ENCODE assay signal across 9 mouse cellular contexts in genomic region chr2:180170151-180170805, GRCm38 (mm10). TPM values are rescaled to one million over a fixed set of nuclear protein-coding genes. Genes with fewer than 3 reads are reported as not detected.
DNase-seq lines count a peak whose midpoint lies in the region; ATAC-seq and TF ChIP-seq lines count a peak whose summit lies in the region.
"Had no signal": no experiment of that assay in that cellular context is flagged by ENCODE, and none has a peak within 500 bp of the region (broad histone marks: within the 10 kb centered on the region; RNA-seq: fewer than 3 reads in every experiment).

No protein-coding gene starts in this region.

- 89% methylated on average over 11 of the region's 11 CpGs for WGBS in kidney, embryonic 15.5 days
- 68% methylated on average over 11 of the region's 11 CpGs for WGBS in forebrain, postnatal 0 days
- WGBS in midbrain, embryonic 13.5 days, result 88% methylated on average over 11 of the region's 11 CpGs

- H3K9me3 ChIP-seq in kidney, embryonic 15.5 days (replicated peaks), result no peaks in the 10 kb centered on the region
- no peaks in the 10 kb centered on the region for H3K9me3 ChIP-seq in forebrain, postnatal 0 days (ENCODE audit: low read length)
- H3K9me3 ChIP-seq in midbrain, embryonic 13.5 days, result no peaks in the 10 kb centered on the region

- no peak for ATAC-seq in kidney, embryonic 15.5 days (replicated peaks; ENCODE audit: low FRiP score)
- no peak for ATAC-seq in forebrain, postnatal 0 days
- ATAC-seq in midbrain, embryonic 13.5 days, result no peak

- peak overlapping the region; percentile 98; the same call in 1 of the 2 replicates for H3K4me3 ChIP-seq in kidney, embryonic 15.5 days (replicated peaks)
- H3K4me3 ChIP-seq in forebrain, postnatal 0 days (ENCODE audit: low read depth, low read length), result no peak overlapping the region
- H3K4me3 ChIP-seq in midbrain, embryonic 13.5 days (replicated peaks), result no peak overlapping the region

- no peak for DNase-seq in kidney, adult 18-20 months
- peak; percentile 35 for DNase-seq in NIH3T3 (ENCODE audit: low read depth)
- peak; percentile 34 for DNase-seq in forebrain, postnatal 0 days
- DNase-seq in adrenal gland, adult 8-10 months, result no peak
- DNase-seq in retina, postnatal 1 day, result no peak
- DNase-seq in layer of hippocampus, adult 9-11 months, result no peak
- DNase-seq: kidney, adult 9 months had no signal

- peaks cover 23% of the 10 kb centered on the region for H3K4me1 ChIP-seq in kidney, embryonic 15.5 days
- peaks cover 25% of the 10 kb centered on the region for H3K4me1 ChIP-seq in forebrain, postnatal 0 days (ENCODE audit: insufficient read depth)
- peaks cover 27% of the 10 kb centered on the region for H3K4me1 ChIP-seq in midbrain, embryonic 13.5 days (replicated peaks)

- H3K9ac ChIP-seq in kidney, embryonic 15.5 days, result no peak overlapping the region
- no peak overlapping the region for H3K9ac ChIP-seq in forebrain, postnatal 0 days
- H3K9ac ChIP-seq in midbrain, embryonic 13.5 days (replicated peaks), result no peak overlapping the region; the same call in 1 of the 2 replicates

- peak overlapping the region; percentile 93 for H3K4me2 ChIP-seq in kidney, embryonic 15.5 days
- H3K4me2 ChIP-seq in forebrain, postnatal 0 days (ENCODE audit: low read depth), result peak overlapping the region; percentile 63
- H3K4me2 ChIP-seq in midbrain, embryonic 13.5 days (replicated peaks), result peak overlapping the region; percentile 100; the same call in 1 of the 2 replicates

- TF ChIP-seq CTCF in forebrain, postnatal 0 days (IDR thresholded peaks at IDR 0.05; ENCODE audit: low read depth), result no peak

- H3K27ac ChIP-seq in kidney, embryonic 15.5 days, result no peak overlapping the region
- H3K27ac ChIP-seq in forebrain, postnatal 0 days (ENCODE audit: low read depth, low read length), result peak overlapping the region; percentile 91; the same call in 1 of the 2 replicates
- H3K27ac ChIP-seq in midbrain, embryonic 13.5 days, result peak overlapping the region; percentile 39; the same call in 1 of the 2 replicates

- H3K36me3 ChIP-seq in kidney, embryonic 15.5 days, result peaks cover 22% of the 10 kb centered on the region
- H3K36me3 ChIP-seq in forebrain, postnatal 0 days (ENCODE audit: insufficient read depth), result peaks cover 26% of the 10 kb centered on the region
- peaks cover 27% of the 10 kb centered on the region for H3K36me3 ChIP-seq in midbrain, embryonic 13.5 days

- H3K27me3 ChIP-seq in kidney, embryonic 15.5 days, result no peaks in the 10 kb centered on the region
- no peaks in the 10 kb centered on the region for H3K27me3 ChIP-seq in forebrain, postnatal 0 days (ENCODE audit: insufficient read depth, low read length)
- no peaks in the 10 kb centered on the region for H3K27me3 ChIP-seq in midbrain, embryonic 13.5 days

RNA-seq across cellular contexts. Expression of gene Adrm1, which starts 1.0 kb away (rescaled TPM):
- polyA plus RNA-seq in kidney, embryonic 15.5 days (2015; fragmentation: Nextera tagmentation; extraction: Ambion mirVana), result 193 and 207 TPM in 2 replicates
- 133 and 168 TPM in 2 replicates for total RNA-seq in forebrain, postnatal 0 days (2014; rRNA removed)
- 219 and 222 TPM in 2 replicates for polyA plus RNA-seq in forebrain, postnatal 0 days (2015; fragmentation: Nextera tagmentation; extraction: Ambion mirVana)
- 213 TPM in 2 replicates for polyA plus RNA-seq in midbrain, embryonic 13.5 days (2015; fragmentation: Nextera tagmentation; extraction: Ambion mirVana)
- total RNA-seq in adrenal gland, adult 8-10 months (2022), result 100 to 1,000 TPM; 158 to 178 (median 163) TPM

RNA-seq across cellular contexts. Expression of gene Osbpl2, which starts 51.2 kb away (rescaled TPM):
- polyA plus RNA-seq in kidney, embryonic 15.5 days (2015; fragmentation: Nextera tagmentation; extraction: Ambion mirVana), result 30.3 and 32.1 TPM in 2 replicates
- 63.0 and 64.2 TPM in 2 replicates for total RNA-seq in forebrain, postnatal 0 days (2014; rRNA removed)
- polyA plus RNA-seq in forebrain, postnatal 0 days (2015; fragmentation: Nextera tagmentation; extraction: Ambion mirVana), result 61.0 and 69.8 TPM in 2 replicates
- polyA plus RNA-seq in midbrain, embryonic 13.5 days (2015; fragmentation: Nextera tagmentation; extraction: Ambion mirVana), result 60.6 and 66.1 TPM in 2 replicates
- total RNA-seq in adrenal gland, adult 8-10 months (2022), result 10 to 100 TPM; 41.8 to 61.6 (median 48.6) TPM

RNA-seq across cellular contexts. Expression of gene Lama5, which starts 55.4 kb away (rescaled TPM):
- polyA plus RNA-seq in kidney, embryonic 15.5 days (2015; fragmentation: Nextera tagmentation; extraction: Ambion mirVana), result 40.6 and 46.7 TPM in 2 replicates
- 3.5 and 8.9 TPM in 2 replicates for total RNA-seq in forebrain, postnatal 0 days (2014; rRNA removed)
- 1.4 and 1.7 TPM in 2 replicates for polyA plus RNA-seq in forebrain, postnatal 0 days (2015; fragmentation: Nextera tagmentation; extraction: Ambion mirVana)
- 1.4 and 1.7 TPM in 2 replicates for polyA plus RNA-seq in midbrain, embryonic 13.5 days (2015; fragmentation: Nextera tagmentation; extraction: Ambion mirVana)
- 10 to 100 TPM; 27.7 to 97.1 (median 46.8) TPM for total RNA-seq in adrenal gland, adult 8-10 months (2022)

Comparison
In these comparisons a context has a peak if more than half of its experiments do, and no peak if none do; other contexts are left out.
1. DNase-seq: peak in NIH3T3 (single experiment) and forebrain, postnatal 0 days (single experiment); none in kidney, adult 18-20 months (single experiment), adrenal gland, adult 8-10 months (single experiment), retina, postnatal 1 day (single experiment) and layer of hippocampus, adult 9-11 months (single experiment).
2. RNA of gene Lama5, which starts 55.4 kb away (polyA plus RNA-seq): 40.6 to 46.7 TPM in kidney, embryonic 15.5 days; 1.4 to 1.7 TPM in midbrain, embryonic 13.5 days and 1.4 to 1.7 TPM in forebrain, postnatal 0 days; every median in the first group is over 10 times any median in the second.
3. Peak in every context shown above with its lines, with median percentiles within 50 percentile points of each other: H3K4me2 ChIP-seq.